Mouse (Mus musculus): Measurements from ENCODE around the gene Tcf7. TPM values are rescaled to one million over a fixed set of nuclear protein-coding genes. Genes with fewer than 3 reads are reported as not detected.

Tcf7 gene
- polyA plus RNA-seq, 1 experiment, result 10.3 TPM

GRCm38 (mm10) chr11:52281568-52282328 lies 1.1 kb downstream of the Tcf7 start:
- TF ChIP-seq CTCF (IDR thresholded peaks at IDR 0.05; ENCODE audit: borderline replicate concordance, extremely low read depth, insufficient read depth, insufficient read length), result no peak
- no peak for TF ChIP-seq POLR2A (IDR thresholded peaks at IDR 0.05; ENCODE audit: borderline replicate concordance, extremely low read depth, insufficient read depth, insufficient read length, poor library complexity, severe bottlenecking)
- no peak for DNase-seq (ENCODE audit: low read depth)

- TF ChIP-seq CTCF (IDR thresholded peaks at IDR 0.05; ENCODE audit: borderline replicate concordance, extremely low read depth, insufficient read depth, insufficient read length) (no peak), POLR2A (IDR thresholded peaks at IDR 0.05; ENCODE audit: borderline replicate concordance, extremely low read depth, insufficient read depth, insufficient read length, poor library complexity, severe bottlenecking) (no peak)
- DNase-seq (ENCODE audit: low read depth), result no peak
Observed at GRCm38 (mm10) chr11:52280566-52281455, 2.0 kb downstream of the Tcf7 start.

GRCm38 (mm10) chr11:52279611-52280145 lies 3.1 kb downstream of the Tcf7 start:
- no peak for TF ChIP-seq POLR2A (IDR thresholded peaks at IDR 0.05; ENCODE audit: borderline replicate concordance, extremely low read depth, insufficient read depth, insufficient read length, poor library complexity, severe bottlenecking)
- no peak for TF ChIP-seq CTCF (IDR thresholded peaks at IDR 0.05; ENCODE audit: borderline replicate concordance, extremely low read depth, insufficient read depth, insufficient read length)

GRCm38 (mm10) chr11:52278991-52279390 lies 3.8 kb downstream of the Tcf7 start:
- TF ChIP-seq CTCF (IDR thresholded peaks at IDR 0.05; ENCODE audit: borderline replicate concordance, extremely low read depth, insufficient read depth, insufficient read length) (no peak), POLR2A (IDR thresholded peaks at IDR 0.05; ENCODE audit: borderline replicate concordance, extremely low read depth, insufficient read depth, insufficient read length, poor library complexity, severe bottlenecking) (no peak)
- DNase-seq (ENCODE audit: low read depth), result no peak

More at GRCm38 (mm10) chr11:52279611-52280145, 3.1 kb downstream of the Tcf7 start:
- no peak for DNase-seq (ENCODE audit: low read depth)

GRCm38 (mm10) chr11:52278164-52278563 lies 4.7 kb downstream of the Tcf7 start:
- TF ChIP-seq CTCF (IDR thresholded peaks at IDR 0.05; ENCODE audit: borderline replicate concordance, extremely low read depth, insufficient read depth, insufficient read length) (no peak), POLR2A (IDR thresholded peaks at IDR 0.05; ENCODE audit: borderline replicate concordance, extremely low read depth, insufficient read depth, insufficient read length, poor library complexity, severe bottlenecking) (no peak)
- DNase-seq (ENCODE audit: low read depth), result no peak

GRCm38 (mm10) chr11:52277433-52278150 lies 5.2 kb downstream of the Tcf7 start:
- TF ChIP-seq POLR2A (IDR thresholded peaks at IDR 0.05; ENCODE audit: borderline replicate concordance, extremely low read depth, insufficient read depth, insufficient read length, poor library complexity, severe bottlenecking), result no peak
- TF ChIP-seq CTCF (IDR thresholded peaks at IDR 0.05; ENCODE audit: borderline replicate concordance, extremely low read depth, insufficient read depth, insufficient read length), result no peak
- DNase-seq (ENCODE audit: low read depth), result no peak

- DNase-seq (ENCODE audit: low read depth), result no peak
- no peak for TF ChIP-seq CTCF (IDR thresholded peaks at IDR 0.05; ENCODE audit: borderline replicate concordance, extremely low read depth, insufficient read depth, insufficient read length)
Observed at GRCm38 (mm10) chr11:52276961-52277391, 5.8 kb downstream of the Tcf7 start.

- DNase-seq (ENCODE audit: low read depth), result no peak
- TF ChIP-seq POLR2A (IDR thresholded peaks at IDR 0.05; ENCODE audit: borderline replicate concordance, extremely low read depth, insufficient read depth, insufficient read length, poor library complexity, severe bottlenecking) (no peak), CTCF (IDR thresholded peaks at IDR 0.05; ENCODE audit: borderline replicate concordance, extremely low read depth, insufficient read depth, insufficient read length) (no peak)
Observed at GRCm38 (mm10) chr11:52275774-52276555, 6.8 kb downstream of the Tcf7 start.

- no peak for DNase-seq (ENCODE audit: low read depth)
- TF ChIP-seq CTCF (IDR thresholded peaks at IDR 0.05; ENCODE audit: borderline replicate concordance, extremely low read depth, insufficient read depth, insufficient read length) (no peak), POLR2A (IDR thresholded peaks at IDR 0.05; ENCODE audit: borderline replicate concordance, extremely low read depth, insufficient read depth, insufficient read length, poor library complexity, severe bottlenecking) (no peak)
Observed at GRCm38 (mm10) chr11:52275366-52275765, 7.4 kb downstream of the Tcf7 start.

GRCm38 (mm10) chr11:52274456-52275112 lies 8.2 kb downstream of the Tcf7 start:
- no peak for DNase-seq (ENCODE audit: low read depth)
- TF ChIP-seq POLR2A (IDR thresholded peaks at IDR 0.05; ENCODE audit: borderline replicate concordance, extremely low read depth, insufficient read depth, insufficient read length, poor library complexity, severe bottlenecking) (no peak), CTCF (IDR thresholded peaks at IDR 0.05; ENCODE audit: borderline replicate concordance, extremely low read depth, insufficient read depth, insufficient read length) (no peak)

Data from brain, embryonic 14.5 days (tissue).